Mouse (Mus musculus): Measurements from ENCODE around the gene Prkn. TPM values are rescaled to one million over a fixed set of nuclear protein-coding genes. Genes with fewer than 3 reads are reported as not detected.

Prkn gene
- polyA plus RNA-seq, 1 experiment from 2014 or later = 0.96 TPM

- no peak for TF ChIP-seq CTCF (IDR thresholded peaks at IDR 0.05; ENCODE audit: low read depth)
These were observed 865.6 kb downstream of the Prkn start for GRCm38 (mm10) chr17:11705761-11706160.

GRCm38 (mm10) chr17:11712066-11712465 is 871.9 kb downstream of the Prkn start:
- WGBS = 61% methylated on average over 4 of the region's 4 CpGs
- H3K4me3 ChIP-seq (ENCODE audit: low read depth, low read length) = no peak overlapping the region
- H3K9ac ChIP-seq (ENCODE audit: low read depth, low read length) = no peak overlapping the region
- H3K36me3 ChIP-seq (ENCODE audit: control insufficient read depth, insufficient read depth) = no peaks in the 10 kb centered on the region
- H3K27me3 ChIP-seq (replicated peaks; ENCODE audit: control insufficient read depth, insufficient read depth, low read length) = no peaks in the 10 kb centered on the region
- H3K4me1 ChIP-seq (replicated peaks; ENCODE audit: control insufficient read depth, insufficient read depth, low read length) = no peaks in the 10 kb centered on the region
- ATAC-seq = no peak
- H3K27ac ChIP-seq (ENCODE audit: low read depth, low read length) = no peak overlapping the region
- H3K9me3 ChIP-seq (ENCODE audit: control insufficient read depth) = no peaks in the 10 kb centered on the region
- no peak for TF ChIP-seq CTCF (IDR thresholded peaks at IDR 0.05; ENCODE audit: low read depth)
- H3K4me2 ChIP-seq (replicated peaks; ENCODE audit: low read depth) = no peak overlapping the region

More at GRCm38 (mm10) chr17:11705761-11706160, 865.6 kb downstream of the Prkn start:
- Histone ChIP-seq H3K4me2 (replicated peaks; ENCODE audit: low read depth) (no peak overlapping the region), H3K4me3 (ENCODE audit: low read depth, low read length) (no peak overlapping the region), H3K9me3 (ENCODE audit: control insufficient read depth) (no peaks in the 10 kb centered on the region), H3K27ac (ENCODE audit: low read depth, low read length) (no peak overlapping the region), H3K4me1 (replicated peaks; ENCODE audit: control insufficient read depth, insufficient read depth, low read length) (no peaks in the 10 kb centered on the region), H3K36me3 (ENCODE audit: control insufficient read depth, insufficient read depth) (no peaks in the 10 kb centered on the region), H3K27me3 (replicated peaks; ENCODE audit: control insufficient read depth, insufficient read depth, low read length) (no peaks in the 10 kb centered on the region), H3K9ac (ENCODE audit: low read depth, low read length) (no peak overlapping the region)
- no peak for ATAC-seq
- 80% methylated on average over 9 of the region's 9 CpGs for WGBS

GRCm38 (mm10) chr17:11719801-11720200 is 879.6 kb downstream of the Prkn start:
- TF ChIP-seq CTCF (IDR thresholded peaks at IDR 0.05; ENCODE audit: low read depth) = no peak
- H3K9me3 ChIP-seq (ENCODE audit: control insufficient read depth) = no peaks in the 10 kb centered on the region
- WGBS = 65% methylated on average over 6 of the region's 6 CpGs

GRCm38 (mm10) chr17:11721906-11722305 is 881.7 kb downstream of the Prkn start:
- Histone ChIP-seq H3K9ac (ENCODE audit: low read depth, low read length) (no peak overlapping the region), H3K9me3 (ENCODE audit: control insufficient read depth) (no peaks in the 10 kb centered on the region), H3K27ac (ENCODE audit: low read depth, low read length) (no peak overlapping the region), H3K4me3 (ENCODE audit: low read depth, low read length) (no peak overlapping the region), H3K4me2 (replicated peaks; ENCODE audit: low read depth) (no peak overlapping the region), H3K27me3 (replicated peaks; ENCODE audit: control insufficient read depth, insufficient read depth, low read length) (no peaks in the 10 kb centered on the region), H3K36me3 (ENCODE audit: control insufficient read depth, insufficient read depth) (no peaks in the 10 kb centered on the region), H3K4me1 (replicated peaks; ENCODE audit: control insufficient read depth, insufficient read depth, low read length) (no peaks in the 10 kb centered on the region)
- ATAC-seq = no peak
- 43% methylated on average over 5 of the region's 5 CpGs for WGBS
- no peak for TF ChIP-seq CTCF (IDR thresholded peaks at IDR 0.05; ENCODE audit: low read depth)

More at GRCm38 (mm10) chr17:11719801-11720200, 879.6 kb downstream of the Prkn start:
- H3K27me3 ChIP-seq (replicated peaks; ENCODE audit: control insufficient read depth, insufficient read depth, low read length) = no peaks in the 10 kb centered on the region
- no peak for ATAC-seq
- no peak overlapping the region for H3K4me3 ChIP-seq (ENCODE audit: low read depth, low read length)
- no peak overlapping the region for H3K4me2 ChIP-seq (replicated peaks; ENCODE audit: low read depth)
- H3K36me3 ChIP-seq (ENCODE audit: control insufficient read depth, insufficient read depth) = no peaks in the 10 kb centered on the region
- H3K27ac ChIP-seq (ENCODE audit: low read depth, low read length) = no peak overlapping the region
- no peak overlapping the region for H3K9ac ChIP-seq (ENCODE audit: low read depth, low read length)
- H3K4me1 ChIP-seq (replicated peaks; ENCODE audit: control insufficient read depth, insufficient read depth, low read length) = no peaks in the 10 kb centered on the region

- H3K4me1 ChIP-seq (replicated peaks; ENCODE audit: control insufficient read depth, insufficient read depth, low read length) = no peaks in the 10 kb centered on the region
- no peak for TF ChIP-seq CTCF (IDR thresholded peaks at IDR 0.05; ENCODE audit: low read depth)
- 89% methylated on average over 1 of the region's 1 CpGs for WGBS
These were observed 882.3 kb downstream of the Prkn start for GRCm38 (mm10) chr17:11722478-11722877.

GRCm38 (mm10) chr17:11724135-11724534 is 884.0 kb downstream of the Prkn start:
- no peaks in the 10 kb centered on the region for H3K4me1 ChIP-seq (replicated peaks; ENCODE audit: control insufficient read depth, insufficient read depth, low read length)
- H3K27ac ChIP-seq (ENCODE audit: low read depth, low read length) = no peak overlapping the region
- no peak for TF ChIP-seq CTCF (IDR thresholded peaks at IDR 0.05; ENCODE audit: low read depth)
- H3K4me2 ChIP-seq (replicated peaks; ENCODE audit: low read depth) = no peak overlapping the region
- no peaks in the 10 kb centered on the region for H3K36me3 ChIP-seq (ENCODE audit: control insufficient read depth, insufficient read depth)
- no peak overlapping the region for H3K4me3 ChIP-seq (ENCODE audit: low read depth, low read length)
- ATAC-seq = no peak
- H3K27me3 ChIP-seq (replicated peaks; ENCODE audit: control insufficient read depth, insufficient read depth, low read length) = no peaks in the 10 kb centered on the region
- no peak overlapping the region for H3K9ac ChIP-seq (ENCODE audit: low read depth, low read length)
- no peaks in the 10 kb centered on the region for H3K9me3 ChIP-seq (ENCODE audit: control insufficient read depth)
- WGBS = 84% methylated on average over 3 of the region's 3 CpGs

More at GRCm38 (mm10) chr17:11722478-11722877, 882.3 kb downstream of the Prkn start:
- Histone ChIP-seq H3K27me3 (replicated peaks; ENCODE audit: control insufficient read depth, insufficient read depth, low read length) (no peaks in the 10 kb centered on the region), H3K27ac (ENCODE audit: low read depth, low read length) (no peak overlapping the region), H3K4me3 (ENCODE audit: low read depth, low read length) (no peak overlapping the region), H3K4me2 (replicated peaks; ENCODE audit: low read depth) (no peak overlapping the region), H3K9ac (ENCODE audit: low read depth, low read length) (no peak overlapping the region), H3K36me3 (ENCODE audit: control insufficient read depth, insufficient read depth) (no peaks in the 10 kb centered on the region), H3K9me3 (ENCODE audit: control insufficient read depth) (no peaks in the 10 kb centered on the region)
- no peak for ATAC-seq

- TF ChIP-seq CTCF (IDR thresholded peaks at IDR 0.05; ENCODE audit: low read depth) = no peak
- no peak overlapping the region for H3K27ac ChIP-seq (ENCODE audit: low read depth, low read length)
- no peaks in the 10 kb centered on the region for H3K27me3 ChIP-seq (replicated peaks; ENCODE audit: control insufficient read depth, insufficient read depth, low read length)
- H3K4me2 ChIP-seq (replicated peaks; ENCODE audit: low read depth) = no peak overlapping the region
- 44% methylated on average over 1 of the region's 1 CpGs for WGBS
- no peaks in the 10 kb centered on the region for H3K36me3 ChIP-seq (ENCODE audit: control insufficient read depth, insufficient read depth)
- ATAC-seq = no peak
- no peak overlapping the region for H3K9ac ChIP-seq (ENCODE audit: low read depth, low read length)
- H3K4me1 ChIP-seq (replicated peaks; ENCODE audit: control insufficient read depth, insufficient read depth, low read length) = no peaks in the 10 kb centered on the region
- H3K4me3 ChIP-seq (ENCODE audit: low read depth, low read length) = no peak overlapping the region
- no peaks in the 10 kb centered on the region for H3K9me3 ChIP-seq (ENCODE audit: control insufficient read depth)
These were observed 886.9 kb downstream of the Prkn start for GRCm38 (mm10) chr17:11727101-11727500.
